Mouse (Mus musculus) liver, postnatal 0 days (tissue): ENCODE data around the gene Dnajc8.

Source experiments
- CTCF ChIP-seq: sonication (generic); IDR thresholded peaks from 2 replicates; pipeline ENCODE4 v1.5.1; 2016; ENCODE audit warnings: antibody characterized with exemption, low read depth
- EP300 ChIP-seq: IDR thresholded peaks from 2 replicates; pipeline ENCODE4 v1.6.1; 2016; ENCODE audit warnings: antibody characterized with exemption, low read depth, mild to moderate bottlenecking

DNA sequence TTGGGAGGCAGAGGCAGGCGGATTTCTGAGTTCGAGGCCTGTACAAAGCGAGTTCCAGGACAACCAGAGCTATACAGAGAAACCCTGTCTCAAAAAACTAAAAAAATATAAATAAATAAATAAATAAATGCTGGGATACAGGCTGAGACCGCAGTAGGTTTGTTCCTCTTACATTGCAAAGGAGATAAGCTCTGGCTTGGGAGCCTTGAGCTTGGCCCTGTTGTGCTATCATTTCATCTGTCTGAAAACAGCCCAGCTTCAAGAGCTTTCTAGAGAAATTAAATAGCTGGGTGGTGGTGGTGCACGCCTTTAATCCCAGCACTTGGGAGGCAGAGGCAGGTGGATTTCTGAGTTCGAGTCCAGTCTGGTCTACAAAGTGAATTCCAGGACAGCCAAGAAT is 33.7 kb upstream of the Dnajc8 start:
- no peak for TF ChIP-seq EP300
- TF ChIP-seq CTCF = no peak
